Mouse (Mus musculus) hindbrain, embryonic 12.5 days (tissue): Measurements from ENCODE around the gene Mbnl2. TPM values are rescaled to one million over a fixed set of nuclear protein-coding genes. Genes with fewer than 3 reads are reported as not detected.

Experiments used
- ATAC-seq: fragments of 200-750 bp; cut with Nextera tagmentation; 2 replicates; pipeline ENCODE4 v1.8.0; 2017; ENCODE audit warnings: moderate TSS enrichment; ENCODE audit not compliant: low FRiP score
- H3K27ac ChIP-seq: fragments of 300-500 bp; sonication (generic); 2 replicates; pipeline ENCODE4 v1.5.1; 2016; ENCODE audit warnings: mild to moderate bottlenecking
- H3K27me3 ChIP-seq: fragments of 300-500 bp; sonication (generic); 2 replicates; pipeline ENCODE4 v1.6.1; 2016; ENCODE audit warnings: mild to moderate bottlenecking
- H3K36me3 ChIP-seq: fragments of 300-500 bp; sonication (generic); 2 replicates; pipeline ENCODE4 v1.6.1; 2016; ENCODE audit warnings: mild to moderate bottlenecking
- H3K4me1 ChIP-seq: fragments of 300-500 bp; sonication (generic); 2 replicates; pipeline ENCODE4 v1.6.1; 2016
- H3K4me2 ChIP-seq: fragments of 300-500 bp; sonication (generic); replicated peaks from 2 replicates; pipeline ENCODE4 v1.6.1; 2016; ENCODE audit warnings: mild to moderate bottlenecking
- H3K4me3 ChIP-seq: fragments of 300-500 bp; sonication (generic); 2 replicates; pipeline ENCODE4 v1.5.1; 2016; ENCODE audit warnings: mild to moderate bottlenecking
- H3K9ac ChIP-seq: fragments of 300-500 bp; sonication (generic); 2 replicates; pipeline ENCODE4 v1.6.1; 2016; ENCODE audit warnings: mild to moderate bottlenecking, moderate library complexity
- H3K9me3 ChIP-seq: fragments of 300-500 bp; sonication (generic); replicated peaks from 2 replicates; pipeline ENCODE4 v1.6.1; 2016; ENCODE audit warnings: mild to moderate bottlenecking
- WGBS: fragments of 180-500 bp; shearing (Covaris S2); methylation state at CpG from one replicate; pipeline ENCODE4 v1.1.7; 2016; 5-methylcytosine and 5-hydroxymethylcytosine counted together
- polyA plus RNA-seq: library from polyadenylated mRNA; unstranded; fragments of >200 nt; fragmentation: Nextera tagmentation; extraction: Ambion mirVana; gene quantifications from 2 replicates; pipeline ENCODE4 v1.2.1, GENCODE M21; 2016

Mbnl2 gene
- polyA plus RNA-seq, 1 experiment from 2014 or later: 47.2 TPM

DNA sequence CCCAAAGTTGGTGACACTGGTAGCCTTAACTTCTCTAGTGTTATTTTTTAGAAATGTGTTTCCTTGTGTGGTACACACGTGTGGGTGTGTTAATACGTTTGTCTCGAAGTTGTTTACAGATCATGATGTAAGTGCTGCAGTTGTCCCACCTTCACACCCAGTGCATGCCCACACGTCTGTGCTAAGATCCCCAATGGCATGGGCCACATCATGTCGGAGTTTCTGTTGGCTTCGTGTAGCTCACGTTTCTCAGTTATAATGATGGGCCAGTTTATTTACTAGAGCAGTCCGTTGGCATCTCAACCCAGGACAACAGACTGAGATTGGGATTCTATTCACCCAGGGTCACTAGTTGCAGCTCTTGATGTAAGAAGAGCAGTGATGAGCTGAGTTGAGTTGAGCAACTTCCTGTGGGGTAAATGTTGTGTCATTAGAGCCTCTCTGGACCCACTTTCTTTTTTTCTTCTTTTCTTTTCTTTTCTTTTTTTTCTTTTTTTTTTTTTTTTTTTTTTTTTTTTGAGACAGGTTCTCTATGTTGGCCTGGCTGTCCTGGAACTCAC, 205.0 kb downstream of the Mbnl2 start:
- Histone ChIP-seq H3K27ac (no peak overlapping the region), H3K4me3 (no peak overlapping the region), H3K4me1 (peaks cover 21% of the 10 kb centered on the region), H3K9me3 (no peaks in the 10 kb centered on the region), H3K36me3 (0 out of 2 replicates have a peak, but pooled peaks cover 2% of the 10 kb centered on the region), H3K27me3 (no peaks in the 10 kb centered on the region), H3K9ac (no peak overlapping the region), H3K4me2 (peak overlapping the region; percentile 73)
- WGBS: 84% methylated on average over 8 of the region's 8 CpGs
- ATAC-seq: no peak

DNA sequence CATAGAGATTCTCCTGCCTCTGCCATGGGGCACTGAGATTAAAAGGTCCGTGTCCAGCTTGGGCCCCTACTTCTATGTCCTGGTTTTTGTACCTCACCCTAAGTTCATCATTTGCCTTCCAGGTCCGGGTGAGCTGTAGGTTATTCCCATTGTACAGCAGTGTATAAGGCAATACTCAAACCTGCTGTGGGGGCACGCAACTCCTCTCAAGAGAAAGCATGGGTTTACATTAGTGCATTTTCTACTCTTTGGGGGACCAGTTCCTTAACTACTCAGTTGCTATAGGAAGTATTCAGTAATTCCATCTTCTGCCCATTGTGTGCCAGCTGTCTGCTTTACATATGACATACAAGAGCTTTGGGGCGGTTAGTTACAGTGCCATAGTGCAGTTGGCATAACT, 205.5 kb downstream of the Mbnl2 start:
- Histone ChIP-seq H3K9me3 (no peaks in the 10 kb centered on the region), H3K4me1 (peaks cover 21% of the 10 kb centered on the region), H3K27me3 (no peaks in the 10 kb centered on the region), H3K4me3 (no peak overlapping the region), H3K36me3 (0 out of 2 replicates have a peak, but pooled peaks cover 2% of the 10 kb centered on the region), H3K4me2 (no peak overlapping the region), H3K27ac (no peak overlapping the region), H3K9ac (no peak overlapping the region)
- WGBS: 89% methylated on average over 4 of the region's 4 CpGs
- no peak for ATAC-seq

Other genes starting within 250 kb of the Mbnl2 start
- gene Oxgr1, start 233.2 kb upstream of the Mbnl2 start, polyA plus RNA-seq: not detected in 2 replicates
- 22.4 and 23.2 TPM in 2 replicates for gene Rap2a, start 202.8 kb downstream of the Mbnl2 start, polyA plus RNA-seq